Mouse (Mus musculus): Measurements from ENCODE around the gene Cfhr2. TPM values are rescaled to one million over a fixed set of nuclear protein-coding genes. Genes with fewer than 3 reads are reported as not detected.
"Not testable (repeated sequence)": the region's sequence is repeated elsewhere in the genome, so short reads cannot be mapped to it uniquely, and the experiment has no call there.

Gene Cfhr2
- not detected in 2 replicates for polyA plus RNA-seq (2016; fragmentation: Nextera tagmentation; extraction: Ambion mirVana)

DNA sequence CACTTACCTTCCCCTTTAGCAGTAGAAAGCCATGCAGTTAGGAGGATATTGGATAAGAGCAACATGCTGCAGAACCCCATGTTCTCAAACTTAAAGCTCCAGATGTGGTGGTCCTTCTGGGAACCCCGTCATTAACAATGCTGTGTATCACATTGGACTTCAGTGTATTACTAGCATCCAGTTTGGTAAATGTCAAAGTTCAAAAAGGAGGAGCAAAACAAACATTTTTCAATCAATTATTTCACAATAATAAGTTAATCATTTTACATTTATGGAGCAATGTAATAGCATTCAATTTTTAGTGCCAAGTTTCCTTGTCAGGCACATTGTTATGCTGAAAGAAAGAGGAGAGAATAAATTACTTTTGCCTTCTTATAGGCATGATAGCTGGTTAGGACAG, at the start of gene Cfhr2:
TSS of gene Cfhr2 (minus strand) at position 155 of the 400 bp plus-strand sequence.
- Histone ChIP-seq H3K9me3 (no peaks in the 10 kb centered on the region), H3K4me3 (replicated peaks) (no peak within 1 kb of the TSS), H3K27me3 (no peaks in the 10 kb centered on the region), H3K9ac (replicated peaks) (no peak within 1 kb of the TSS), H3K4me2 (no peak within 1 kb of the TSS), H3K36me3 (no peaks in the 10 kb centered on the region), H3K4me1 (replicated peaks) (no peaks in the 10 kb centered on the region), H3K27ac (no peak within 1 kb of the TSS)
- no peak for ATAC-seq (ENCODE audit: insufficient number of reproducible peaks, insufficient read depth, low FRiP score, low TSS enrichment, low read depth)
- 92% methylated on average over 1 of the region's 1 CpGs for WGBS

DNA sequence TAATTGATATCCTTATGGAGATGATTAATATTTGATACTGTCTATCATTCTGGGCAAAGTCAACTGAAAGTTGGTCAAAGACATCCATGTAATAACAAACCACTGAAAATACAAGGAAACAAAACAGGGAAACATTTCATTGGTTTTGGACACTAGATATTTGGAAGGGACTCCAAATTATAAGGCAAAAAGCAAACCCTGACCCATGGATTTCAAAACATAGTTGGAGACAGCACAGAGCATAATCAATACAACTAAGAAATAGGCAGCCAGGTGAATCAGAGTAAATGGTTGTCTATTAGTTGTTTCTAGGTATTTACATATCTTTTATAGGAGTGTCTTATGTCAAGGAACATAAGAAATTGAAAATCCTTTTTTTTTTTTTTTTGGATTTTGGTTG, 5.2 kb upstream of the Cfhr2 start:
- Histone ChIP-seq H3K9me3 (no peaks in the 10 kb centered on the region), H3K27ac (no peak overlapping the region), H3K4me2 (no peak overlapping the region), H3K36me3 (no peaks in the 10 kb centered on the region), H3K9ac (replicated peaks) (no peak overlapping the region), H3K4me3 (replicated peaks) (no peak overlapping the region), H3K4me1 (replicated peaks) (no peaks in the 10 kb centered on the region), H3K27me3 (no peaks in the 10 kb centered on the region)
- no peak for ATAC-seq (ENCODE audit: insufficient number of reproducible peaks, insufficient read depth, low FRiP score, low TSS enrichment, low read depth)

GRCm38 (mm10) chr1:139860176-139860575, 1.7 kb upstream of the Cfhr2 start:
- H3K27ac ChIP-seq: no peak overlapping the region
- H3K9ac ChIP-seq (replicated peaks): no peak overlapping the region
- H3K4me3 ChIP-seq (replicated peaks): no peak overlapping the region
- no peak overlapping the region for H3K4me2 ChIP-seq
- ATAC-seq (ENCODE audit: insufficient number of reproducible peaks, insufficient read depth, low FRiP score, low TSS enrichment, low read depth): no peak
- H3K27me3 ChIP-seq: no peaks in the 10 kb centered on the region
- no peaks in the 10 kb centered on the region for H3K4me1 ChIP-seq (replicated peaks)
- H3K9me3 ChIP-seq: no peaks in the 10 kb centered on the region
- no peaks in the 10 kb centered on the region for H3K36me3 ChIP-seq

DNA sequence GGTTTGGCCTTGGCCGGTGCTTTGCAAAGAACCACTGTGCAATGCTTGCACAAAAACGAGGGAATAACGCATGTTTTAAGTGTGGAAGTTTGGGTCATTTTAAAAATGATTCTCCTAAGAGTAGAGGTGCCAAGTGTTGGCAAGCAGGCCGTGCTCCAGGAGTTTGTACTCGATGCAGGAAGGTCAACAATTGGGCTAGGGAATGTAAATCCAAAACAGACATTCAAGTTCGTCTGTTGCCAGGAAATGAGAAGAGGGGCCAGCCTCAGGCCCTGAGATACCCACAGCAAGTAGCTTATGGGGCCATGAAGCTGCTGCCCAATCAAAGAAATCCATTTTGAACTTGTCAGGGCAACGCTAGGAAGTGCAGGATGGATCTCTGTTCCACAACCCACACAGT, 18.8 kb downstream of the Cfhr2 start:
- Histone ChIP-seq H3K27ac (no peak overlapping the region), H3K4me1 (replicated peaks) (no peaks in the 10 kb centered on the region), H3K4me3 (replicated peaks) (no peak overlapping the region), H3K4me2 (no peak overlapping the region), H3K9ac (replicated peaks) (no peak overlapping the region), H3K27me3 (no peaks in the 10 kb centered on the region), H3K36me3 (no peaks in the 10 kb centered on the region), H3K9me3 (no peaks in the 10 kb centered on the region)
- 69% methylated on average over 7 of the region's 7 CpGs for WGBS
- ATAC-seq (ENCODE audit: insufficient number of reproducible peaks, insufficient read depth, low FRiP score, low TSS enrichment, low read depth): no peak

GRCm38 (mm10) chr1:139839290-139839689, 19.2 kb downstream of the Cfhr2 start:
- Histone ChIP-seq H3K36me3 (no peaks in the 10 kb centered on the region), H3K4me3 (replicated peaks) (no peak overlapping the region), H3K9me3 (no peaks in the 10 kb centered on the region), H3K4me1 (replicated peaks) (no peaks in the 10 kb centered on the region), H3K4me2 (no peak overlapping the region), H3K9ac (replicated peaks) (no peak overlapping the region), H3K27me3 (no peaks in the 10 kb centered on the region), H3K27ac (no peak overlapping the region)
- WGBS: 92% methylated on average over 2 of the region's 2 CpGs
- no peak for ATAC-seq (ENCODE audit: insufficient number of reproducible peaks, insufficient read depth, low FRiP score, low TSS enrichment, low read depth)

- Histone ChIP-seq H3K9ac (replicated peaks) (no peak overlapping the region), H3K4me1 (replicated peaks) (no peaks in the 10 kb centered on the region), H3K36me3 (no peaks in the 10 kb centered on the region), H3K4me2 (no peak overlapping the region), H3K9me3 (no peaks in the 10 kb centered on the region), H3K4me3 (replicated peaks) (no peak overlapping the region), H3K27ac (no peak overlapping the region), H3K27me3 (no peaks in the 10 kb centered on the region)
- no peak for ATAC-seq (ENCODE audit: insufficient number of reproducible peaks, insufficient read depth, low FRiP score, low TSS enrichment, low read depth)
Measured at GRCm38 (mm10) chr1:139808594-139808993, 49.9 kb downstream of the Cfhr2 start.

- H3K4me2 ChIP-seq: no peak within 1 kb of the TSS
- ATAC-seq (ENCODE audit: insufficient number of reproducible peaks, insufficient read depth, low FRiP score, low TSS enrichment, low read depth): no peak
- H3K27me3 ChIP-seq: no peaks in the 10 kb centered on the region
- H3K9me3 ChIP-seq: no peaks in the 10 kb centered on the region
- 94% methylated on average over 1 of the region's 1 CpGs for WGBS
- no peaks in the 10 kb centered on the region for H3K4me1 ChIP-seq (replicated peaks)
- no peak within 1 kb of the TSS for H3K9ac ChIP-seq (replicated peaks)
- no peak within 1 kb of the TSS for H3K4me3 ChIP-seq (replicated peaks)
- no peaks in the 10 kb centered on the region for H3K36me3 ChIP-seq
- no peak within 1 kb of the TSS for H3K27ac ChIP-seq
Measured at GRCm38 (mm10) chr1:139781143-139781542, 77.4 kb downstream of the Cfhr2 start, which contains the start of gene Gm4788. Gene Gm4788, minus strand, starts transcription at chr1:139781243.

GRCm38 (mm10) chr1:139769913-139770312, 88.6 kb downstream of the Cfhr2 start:
- WGBS: 83% methylated on average over 3 of the region's 3 CpGs
- H3K27me3 ChIP-seq; H3K36me3 ChIP-seq; H3K27ac ChIP-seq; ATAC-seq (ENCODE audit: insufficient number of reproducible peaks, insufficient read depth, low FRiP score, low TSS enrichment, low read depth); H3K9me3 ChIP-seq; H3K4me2 ChIP-seq; H3K4me3 ChIP-seq (replicated peaks); H3K9ac ChIP-seq (replicated peaks); H3K4me1 ChIP-seq (replicated peaks): not testable (repeated sequence)

Other genes with a start within 250 kb of the Cfhr2 start
- gene Gm4788, start 77.5 kb downstream of the Cfhr2 start, polyA plus RNA-seq (2016; fragmentation: Nextera tagmentation; extraction: Ambion mirVana): not detected in 2 replicates

All from limb, embryonic 12.5 days (tissue).